Mouse (Mus musculus): Measurements from ENCODE around the gene Rita1. TPM values are rescaled to one million over a fixed set of nuclear protein-coding genes. Genes with fewer than 3 reads are reported as not detected.

Gene Rita1
- 21.6 and 26.5 TPM in 2 replicates for polyA plus RNA-seq (2014; fragmentation: Nextera tagmentation; extraction: Ambion mirVana)

DNA sequence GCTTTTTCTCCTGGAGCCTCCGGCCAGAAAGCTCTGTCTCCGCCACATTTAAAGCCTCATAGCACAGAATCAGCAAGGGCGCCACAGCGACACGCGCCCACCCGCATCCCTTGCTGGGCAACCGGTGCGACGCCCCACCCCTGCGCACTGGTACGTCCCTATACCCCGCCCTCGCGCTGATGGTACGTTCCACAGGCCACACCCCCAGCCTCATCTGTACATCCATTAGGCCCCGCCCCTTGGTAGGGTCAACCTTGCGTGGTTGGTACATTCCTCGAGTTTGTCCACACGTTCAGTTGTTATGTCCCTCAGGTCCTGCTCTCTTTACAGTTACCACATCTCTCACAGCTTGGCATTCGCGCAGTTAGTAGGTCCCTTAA is at the start of gene Rita1, which contains the start of gene Ddx54:
Rita1 (minus strand) TSS at position 148 of the 380 bp plus-strand sequence.
Ddx54 (plus strand) TSS at position 298 of the 380 bp plus-strand sequence.
- WGBS, result under 1% methylated on average over 22 of the region's 22 CpGs
- Histone ChIP-seq H3K4me2 (ENCODE audit: low read depth, low read length) (peak within 1 kb of the TSS; percentile 85), H3K9ac (replicated peaks; ENCODE audit: low read depth, low read length) (peak within 1 kb of the TSS; percentile 58), H3K4me3 (ENCODE audit: low read depth, low read length) (peak within 1 kb of the TSS; percentile 60), H3K27ac (ENCODE audit: low read depth, low read length) (peak within 1 kb of the TSS; percentile 88), H3K36me3 (ENCODE audit: control insufficient read depth, insufficient read depth, low read length) (peaks cover 6% of the 10 kb centered on the region; the same call in 1 of the 2 replicates), H3K9me3 (ENCODE audit: control insufficient read depth, low read length) (no peaks in the 10 kb centered on the region), H3K27me3 (ENCODE audit: control insufficient read depth, insufficient read depth, low read length) (no peaks in the 10 kb centered on the region), H3K4me1 (ENCODE audit: control insufficient read depth, insufficient read depth, low read length) (peaks cover 22% of the 10 kb centered on the region)
- ATAC-seq (ENCODE audit: low read depth), result peak; percentile 87

- Histone ChIP-seq H3K4me2 (ENCODE audit: low read depth, low read length) (no peak overlapping the region), H3K36me3 (ENCODE audit: control insufficient read depth, insufficient read depth, low read length) (no peaks in the 10 kb centered on the region), H3K4me3 (ENCODE audit: low read depth, low read length) (no peak overlapping the region), H3K27me3 (ENCODE audit: control insufficient read depth, insufficient read depth, low read length) (no peaks in the 10 kb centered on the region), H3K27ac (ENCODE audit: low read depth, low read length) (no peak overlapping the region), H3K4me1 (ENCODE audit: control insufficient read depth, insufficient read depth, low read length) (no peaks in the 10 kb centered on the region), H3K9me3 (ENCODE audit: control insufficient read depth, low read length) (no peaks in the 10 kb centered on the region), H3K9ac (replicated peaks; ENCODE audit: low read depth, low read length) (no peak overlapping the region)
- WGBS, result 32% methylated on average over 5 of the region's 5 CpGs
- ATAC-seq (ENCODE audit: low read depth), result no peak
Measured at GRCm38 (mm10) chr5:120660816-120661215, 48.4 kb upstream of the Rita1 start.

GRCm38 (mm10) chr5:120656281-120656751 is 43.9 kb upstream of the Rita1 start:
- no peaks in the 10 kb centered on the region for H3K36me3 ChIP-seq (ENCODE audit: control insufficient read depth, insufficient read depth, low read length)
- no peak for ATAC-seq (ENCODE audit: low read depth)
- no peaks in the 10 kb centered on the region for H3K9me3 ChIP-seq (ENCODE audit: control insufficient read depth, low read length)
- H3K27ac ChIP-seq (ENCODE audit: low read depth, low read length), result no peak overlapping the region
- no peak overlapping the region for H3K4me2 ChIP-seq (ENCODE audit: low read depth, low read length)
- no peak overlapping the region for H3K4me3 ChIP-seq (ENCODE audit: low read depth, low read length)
- no peak overlapping the region for H3K9ac ChIP-seq (replicated peaks; ENCODE audit: low read depth, low read length)
- no peaks in the 10 kb centered on the region for H3K27me3 ChIP-seq (ENCODE audit: control insufficient read depth, insufficient read depth, low read length)
- WGBS, result 90% methylated on average over 12 of the region's 12 CpGs
- H3K4me1 ChIP-seq (ENCODE audit: control insufficient read depth, insufficient read depth, low read length), result no peaks in the 10 kb centered on the region

- no peak for ATAC-seq (ENCODE audit: low read depth)
- WGBS, result 95% methylated on average over 2 of the region's 2 CpGs
- Histone ChIP-seq H3K9me3 (ENCODE audit: control insufficient read depth, low read length) (no peaks in the 10 kb centered on the region), H3K4me1 (ENCODE audit: control insufficient read depth, insufficient read depth, low read length) (peaks cover 3% of the 10 kb centered on the region; the same call in 1 of the 2 replicates), H3K27me3 (ENCODE audit: control insufficient read depth, insufficient read depth, low read length) (peaks cover 19% of the 10 kb centered on the region), H3K4me2 (ENCODE audit: low read depth, low read length) (no peak overlapping the region), H3K36me3 (ENCODE audit: control insufficient read depth, insufficient read depth, low read length) (no peaks in the 10 kb centered on the region), H3K4me3 (ENCODE audit: low read depth, low read length) (no peak overlapping the region), H3K9ac (replicated peaks; ENCODE audit: low read depth, low read length) (no peak overlapping the region), H3K27ac (ENCODE audit: low read depth, low read length) (no peak overlapping the region)
Measured at GRCm38 (mm10) chr5:120653873-120654272, 41.5 kb upstream of the Rita1 start.

- ATAC-seq (ENCODE audit: low read depth), result no peak
- Histone ChIP-seq H3K27me3 (ENCODE audit: control insufficient read depth, insufficient read depth, low read length) (peaks cover 22% of the 10 kb centered on the region), H3K4me1 (ENCODE audit: control insufficient read depth, insufficient read depth, low read length) (peaks cover 4% of the 10 kb centered on the region; the same call in 1 of the 2 replicates), H3K9me3 (ENCODE audit: control insufficient read depth, low read length) (no peaks in the 10 kb centered on the region), H3K4me3 (ENCODE audit: low read depth, low read length) (no peak overlapping the region), H3K36me3 (ENCODE audit: control insufficient read depth, insufficient read depth, low read length) (no peaks in the 10 kb centered on the region), H3K9ac (replicated peaks; ENCODE audit: low read depth, low read length) (no peak overlapping the region), H3K4me2 (ENCODE audit: low read depth, low read length) (no peak overlapping the region), H3K27ac (ENCODE audit: low read depth, low read length) (no peak overlapping the region)
- WGBS, result 84% methylated on average over 28 of the region's 28 CpGs
Measured at GRCm38 (mm10) chr5:120652915-120653701, 40.7 kb upstream of the Rita1 start.

DNA sequence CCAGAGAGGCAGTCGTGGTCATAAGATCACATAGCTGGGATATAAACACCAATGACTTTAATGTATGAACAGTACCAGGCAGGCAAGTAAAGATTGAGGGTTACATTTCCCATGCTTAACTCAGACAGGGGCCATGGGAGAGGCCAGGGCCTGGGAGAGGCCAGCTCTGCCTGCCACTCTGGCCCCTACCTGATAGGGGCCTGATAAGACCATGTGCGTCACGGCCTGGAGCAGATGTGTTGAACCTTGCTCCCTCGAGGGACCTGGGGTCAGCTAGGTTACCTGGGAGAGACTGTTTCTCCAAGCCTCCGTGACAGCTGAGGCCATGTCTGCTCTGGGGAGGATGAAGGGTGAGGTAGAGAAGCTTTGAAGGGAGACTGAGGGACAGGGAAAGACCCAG is 38.8 kb upstream of the Rita1 start:
- H3K36me3 ChIP-seq (ENCODE audit: control insufficient read depth, insufficient read depth, low read length), result no peaks in the 10 kb centered on the region
- H3K27me3 ChIP-seq (ENCODE audit: control insufficient read depth, insufficient read depth, low read length), result peaks cover 22% of the 10 kb centered on the region
- H3K4me2 ChIP-seq (ENCODE audit: low read depth, low read length), result no peak overlapping the region
- H3K9me3 ChIP-seq (ENCODE audit: control insufficient read depth, low read length), result no peaks in the 10 kb centered on the region
- no peak for ATAC-seq (ENCODE audit: low read depth)
- H3K27ac ChIP-seq (ENCODE audit: low read depth, low read length), result no peak overlapping the region
- H3K4me3 ChIP-seq (ENCODE audit: low read depth, low read length), result no peak overlapping the region
- no peak overlapping the region for H3K9ac ChIP-seq (replicated peaks; ENCODE audit: low read depth, low read length)
- 86% methylated on average over 5 of the region's 5 CpGs for WGBS
- H3K4me1 ChIP-seq (ENCODE audit: control insufficient read depth, insufficient read depth, low read length), result peaks cover 4% of the 10 kb centered on the region; the same call in 1 of the 2 replicates

GRCm38 (mm10) chr5:120649938-120650337 is 37.5 kb upstream of the Rita1 start:
- H3K4me2 ChIP-seq (ENCODE audit: low read depth, low read length), result no peak overlapping the region
- peaks cover 4% of the 10 kb centered on the region; the same call in 1 of the 2 replicates for H3K4me1 ChIP-seq (ENCODE audit: control insufficient read depth, insufficient read depth, low read length)
- H3K4me3 ChIP-seq (ENCODE audit: low read depth, low read length), result no peak overlapping the region
- no peak overlapping the region for H3K9ac ChIP-seq (replicated peaks; ENCODE audit: low read depth, low read length)
- no peak overlapping the region for H3K27ac ChIP-seq (ENCODE audit: low read depth, low read length)
- no peak for ATAC-seq (ENCODE audit: low read depth)
- peaks cover 22% of the 10 kb centered on the region for H3K27me3 ChIP-seq (ENCODE audit: control insufficient read depth, insufficient read depth, low read length)
- H3K36me3 ChIP-seq (ENCODE audit: control insufficient read depth, insufficient read depth, low read length), result no peaks in the 10 kb centered on the region
- WGBS, result 26% methylated on average over 13 of the region's 13 CpGs
- H3K9me3 ChIP-seq (ENCODE audit: control insufficient read depth, low read length), result no peaks in the 10 kb centered on the region

- Histone ChIP-seq H3K27ac (ENCODE audit: low read depth, low read length) (no peak overlapping the region), H3K9me3 (ENCODE audit: control insufficient read depth, low read length) (no peaks in the 10 kb centered on the region), H3K4me1 (ENCODE audit: control insufficient read depth, insufficient read depth, low read length) (peaks cover 4% of the 10 kb centered on the region; the same call in 1 of the 2 replicates), H3K27me3 (ENCODE audit: control insufficient read depth, insufficient read depth, low read length) (peaks cover 22% of the 10 kb centered on the region), H3K9ac (replicated peaks; ENCODE audit: low read depth, low read length) (no peak overlapping the region), H3K4me2 (ENCODE audit: low read depth, low read length) (peak overlapping the region; percentile 34; the same call in 1 of the 2 replicates), H3K4me3 (ENCODE audit: low read depth, low read length) (no peak overlapping the region), H3K36me3 (ENCODE audit: control insufficient read depth, insufficient read depth, low read length) (no peaks in the 10 kb centered on the region)
- peak; percentile 24; the same call in 1 of the 2 replicates for ATAC-seq (ENCODE audit: low read depth)
- WGBS, result 3% methylated on average over 21 of the region's 21 CpGs
Measured at GRCm38 (mm10) chr5:120649374-120649933, 37.1 kb upstream of the Rita1 start.

All from neural tube, embryonic 14.5 days (tissue).